Mouse (Mus musculus): Measurements from ENCODE around the gene Wdr34. TPM values are rescaled to one million over a fixed set of nuclear protein-coding genes. Genes with fewer than 3 reads are reported as not detected.

Wdr34 gene
- total and polyA plus RNA-seq, 3 experiments = 9.6 to 38.4 (median 15.1) TPM

GRCm38 (mm10) chr2:30063235-30063634 lies 14.6 kb upstream of the Wdr34 start:
- DNase-seq (ENCODE audit: low spot score) (no peak), ATAC-seq (ENCODE audit: extremely low read depth, insufficient number of reproducible peaks, low FRiP score, poor library complexity, severe bottlenecking) (no peak)
- peaks cover 49% of the 10 kb centered on the region for H3K4me1 ChIP-seq (ENCODE audit: insufficient read depth, low read depth, low read length)
- H3K9me3 ChIP-seq (replicated peaks) = no peaks in the 10 kb centered on the region
- peak overlapping the region; percentile 80 for H3K4me3 ChIP-seq (ENCODE audit: low read depth, low read length)
- H3K27me3 ChIP-seq (ENCODE audit: insufficient read depth, low read length) = no peaks in the 10 kb centered on the region
- no peak for TF ChIP-seq GATA2 (IDR thresholded peaks at IDR 0.05; ENCODE audit: borderline replicate concordance, low read depth, low read length)
- TF ChIP-seq POLR2AphosphoS5 (IDR thresholded peaks at IDR 0.05; ENCODE audit: insufficient replicate concordance, low read depth, low read length) = no peak
- no peak for TF ChIP-seq GATA1 (IDR thresholded peaks at IDR 0.05; ENCODE audit: borderline replicate concordance, low read length)
- TF ChIP-seq TAL1 (conservative IDR thresholded peaks at IDR 0.05; ENCODE audit: low read depth, low read length) = no peak
- no peak for TF ChIP-seq CTCF (IDR thresholded peaks at IDR 0.05; ENCODE audit: low read depth, low read length)
- H3K36me3 ChIP-seq (replicated peaks) = peaks cover 15% of the 10 kb centered on the region

GRCm38 (mm10) chr2:30062249-30063093 lies 13.8 kb upstream of the Wdr34 start:
- Histone ChIP-seq H3K9me3 (replicated peaks) (no peaks in the 10 kb centered on the region), H3K36me3 (replicated peaks) (peaks cover 11% of the 10 kb centered on the region), H3K27me3 (ENCODE audit: insufficient read depth, low read length) (no peaks in the 10 kb centered on the region), H3K4me1 (ENCODE audit: insufficient read depth, low read depth, low read length) (peaks cover 48% of the 10 kb centered on the region), H3K4me3 (ENCODE audit: low read depth, low read length) (peak overlapping the region; percentile 80)
- TF ChIP-seq CTCF (IDR thresholded peaks at IDR 0.05; ENCODE audit: low read depth, low read length) (no peak), GATA1 (IDR thresholded peaks at IDR 0.05; ENCODE audit: borderline replicate concordance, low read length) (no peak), POLR2AphosphoS5 (IDR thresholded peaks at IDR 0.05; ENCODE audit: insufficient replicate concordance, low read depth, low read length) (no peak; the same call in 1 of the 2 replicates), TAL1 (conservative IDR thresholded peaks at IDR 0.05; ENCODE audit: low read depth, low read length) (no peak), GATA2 (IDR thresholded peaks at IDR 0.05; ENCODE audit: borderline replicate concordance, low read depth, low read length) (no peak)
- ATAC-seq (ENCODE audit: extremely low read depth, insufficient number of reproducible peaks, low FRiP score, poor library complexity, severe bottlenecking) (peak; percentile 10; the same call in 1 of the 2 replicates), DNase-seq (ENCODE audit: low spot score) (peak; percentile 73)

DNA sequence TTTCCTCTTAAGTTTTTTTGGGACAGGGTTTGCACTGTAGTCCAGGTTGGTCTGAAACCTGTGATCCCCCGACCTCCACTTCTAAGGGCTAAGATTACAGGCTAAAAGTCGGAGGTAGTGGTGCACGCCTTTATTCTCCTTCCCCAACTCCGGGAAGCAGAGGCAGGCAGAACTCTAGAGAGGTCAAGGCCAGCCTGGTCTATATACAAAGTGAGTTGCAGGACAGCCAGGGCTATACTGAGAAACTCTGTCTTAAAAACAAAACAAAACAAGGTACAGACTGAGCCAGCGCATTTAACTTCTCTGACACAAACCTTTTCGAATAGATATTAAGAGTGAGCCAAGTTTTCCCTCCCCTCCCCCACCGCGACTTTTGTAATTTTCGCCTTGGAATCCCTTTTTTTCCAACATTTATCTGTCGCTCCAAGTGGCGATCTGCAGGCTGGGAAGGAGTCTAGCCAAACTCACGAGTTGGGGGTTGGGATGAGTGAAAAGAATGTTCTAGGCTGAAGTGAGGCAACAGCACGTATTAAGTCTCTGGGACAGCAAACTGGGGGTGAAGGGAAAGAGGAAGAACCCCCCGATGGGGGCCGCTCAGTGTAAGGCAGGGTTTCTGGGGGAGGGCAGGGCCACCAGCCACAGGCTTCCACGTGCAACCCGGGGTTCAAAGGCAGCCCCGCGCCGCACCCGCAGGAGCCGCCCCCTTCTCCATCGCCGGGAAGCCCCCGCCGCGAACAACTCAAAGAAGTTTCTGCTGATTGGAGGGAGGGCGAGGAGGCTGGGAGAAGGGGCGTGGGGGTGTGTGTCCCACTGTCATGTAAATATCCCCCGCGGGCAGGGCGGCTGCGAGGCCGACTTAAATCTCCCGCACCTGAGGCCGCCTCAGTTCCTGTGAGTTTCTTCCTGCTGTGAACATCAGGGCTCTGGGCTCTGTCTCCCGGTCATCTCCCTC lies 12.8 kb upstream of the Wdr34 start:
- Histone ChIP-seq H3K4me1 (ENCODE audit: insufficient read depth, low read depth, low read length) (peaks cover 57% of the 10 kb centered on the region), H3K36me3 (replicated peaks) (peaks cover 11% of the 10 kb centered on the region), H3K27me3 (ENCODE audit: insufficient read depth, low read length) (no peaks in the 10 kb centered on the region), H3K9me3 (replicated peaks) (no peaks in the 10 kb centered on the region), H3K4me3 (ENCODE audit: low read depth, low read length) (peak overlapping the region; percentile 80)
- DNase-seq (ENCODE audit: low spot score) (peak; percentile 93), ATAC-seq (ENCODE audit: extremely low read depth, insufficient number of reproducible peaks, low FRiP score, poor library complexity, severe bottlenecking) (0 out of 2 replicates have a peak, but pooled peaks have one; percentile 22)
- no peak for TF ChIP-seq CTCF (IDR thresholded peaks at IDR 0.05; ENCODE audit: low read depth, low read length)
- TF ChIP-seq GATA2 (IDR thresholded peaks at IDR 0.05; ENCODE audit: borderline replicate concordance, low read depth, low read length) = no peak
- TF ChIP-seq TAL1 (conservative IDR thresholded peaks at IDR 0.05; ENCODE audit: low read depth, low read length) = no peak
- no peak for TF ChIP-seq GATA1 (IDR thresholded peaks at IDR 0.05; ENCODE audit: borderline replicate concordance, low read length)

- DNase-seq (ENCODE audit: low spot score) (no peak), ATAC-seq (ENCODE audit: extremely low read depth, insufficient number of reproducible peaks, low FRiP score, poor library complexity, severe bottlenecking) (no peak)
- Histone ChIP-seq H3K9me3 (replicated peaks) (no peaks in the 10 kb centered on the region), H3K27me3 (ENCODE audit: insufficient read depth, low read length) (peaks cover 3% of the 10 kb centered on the region; the same call in 1 of the 2 replicates), H3K36me3 (replicated peaks) (peaks cover 6% of the 10 kb centered on the region), H3K4me3 (ENCODE audit: low read depth, low read length) (no peak overlapping the region), H3K4me1 (ENCODE audit: insufficient read depth, low read depth, low read length) (peaks cover 42% of the 10 kb centered on the region)
- TF ChIP-seq CTCF (IDR thresholded peaks at IDR 0.05; ENCODE audit: low read depth, low read length) (no peak), GATA1 (IDR thresholded peaks at IDR 0.05; ENCODE audit: borderline replicate concordance, low read length) (no peak), GATA2 (IDR thresholded peaks at IDR 0.05; ENCODE audit: borderline replicate concordance, low read depth, low read length) (no peak), POLR2AphosphoS5 (IDR thresholded peaks at IDR 0.05; ENCODE audit: insufficient replicate concordance, low read depth, low read length) (no peak), TAL1 (conservative IDR thresholded peaks at IDR 0.05; ENCODE audit: low read depth, low read length) (no peak)
Measured at GRCm38 (mm10) chr2:30058418-30058817, 9.7 kb upstream of the Wdr34 start.

- peaks cover 32% of the 10 kb centered on the region for H3K4me1 ChIP-seq (ENCODE audit: insufficient read depth, low read depth, low read length)
- H3K9me3 ChIP-seq (replicated peaks) = no peaks in the 10 kb centered on the region
- ATAC-seq (ENCODE audit: extremely low read depth, insufficient number of reproducible peaks, low FRiP score, poor library complexity, severe bottlenecking) = peak; percentile 49
- DNase-seq (ENCODE audit: low spot score) = peak; percentile 53
- no peak within 1 kb of the TSS for H3K4me3 ChIP-seq (ENCODE audit: low read depth, low read length)
- no peak for TF ChIP-seq GATA1 (IDR thresholded peaks at IDR 0.05; ENCODE audit: borderline replicate concordance, low read length)
- TF ChIP-seq CTCF (IDR thresholded peaks at IDR 0.05; ENCODE audit: low read depth, low read length) = no peak
- no peak for TF ChIP-seq TAL1 (conservative IDR thresholded peaks at IDR 0.05; ENCODE audit: low read depth, low read length)
- no peak for TF ChIP-seq POLR2AphosphoS5 (IDR thresholded peaks at IDR 0.05; ENCODE audit: insufficient replicate concordance, low read depth, low read length)
- peaks cover 3% of the 10 kb centered on the region; the same call in 1 of the 2 replicates for H3K27me3 ChIP-seq (ENCODE audit: insufficient read depth, low read length)
- H3K36me3 ChIP-seq (replicated peaks) = no peaks in the 10 kb centered on the region
Measured at GRCm38 (mm10) chr2:30057223-30057904, 8.7 kb upstream of the Wdr34 start, which contains the start of gene Set. TSS of gene Set (plus strand) at chr2:30057378.
